Mouse (Mus musculus) hindbrain, embryonic 11.5 days (tissue): ENCODE results near the gene Lyzl4. TPM values are rescaled to one million over a fixed set of nuclear protein-coding genes. Genes with fewer than 3 reads are reported as not detected.
"Not testable (repeated sequence)": the region's sequence is repeated elsewhere in the genome, so short reads cannot be mapped to it uniquely, and the experiment has no call there.

Experiments
- ATAC-seq: fragments of 200-750 bp; cut with Nextera tagmentation; 2 replicates; pipeline ENCODE4 v1.8.0; 2017; ENCODE audit warnings: mild to moderate bottlenecking, moderate TSS enrichment, moderate library complexity; ENCODE audit not compliant: low FRiP score
- DNase-seq: peaks from one replicate; pipeline ENCODE4 v3.0.0-alpha.2; 2015; ENCODE audit warnings: low spot score
- H3K27ac ChIP-seq: fragments of 300-500 bp; sonication (generic); 2 replicates; pipeline ENCODE4 v1.5.1; 2014; ENCODE audit warnings: mild to moderate bottlenecking, low read depth, low read length
- H3K27me3 ChIP-seq: fragments of 300-500 bp; sonication (generic); 2 replicates; pipeline ENCODE4 v1.6.1; 2014; ENCODE audit warnings: mild to moderate bottlenecking, low read length, moderate library complexity, mixed read lengths; ENCODE audit not compliant: control insufficient read depth, insufficient read depth
- H3K36me3 ChIP-seq: fragments of 300-500 bp; sonication (generic); 2 replicates; pipeline ENCODE4 v1.6.1; 2014; ENCODE audit warnings: mild to moderate bottlenecking, low read length, moderate library complexity, mixed read lengths; ENCODE audit not compliant: control insufficient read depth, insufficient read depth
- H3K4me1 ChIP-seq: fragments of 300-500 bp; sonication (generic); replicated peaks from 2 replicates; pipeline ENCODE4 v1.6.1; 2014; ENCODE audit warnings: low read length, mixed read lengths; ENCODE audit not compliant: control insufficient read depth, insufficient read depth
- H3K4me2 ChIP-seq: fragments of 300-500 bp; sonication (generic); replicated peaks from 2 replicates; pipeline ENCODE4 v1.6.1; 2014; ENCODE audit warnings: mild to moderate bottlenecking, low read depth, low read length
- H3K4me3 ChIP-seq: fragments of 300-500 bp; sonication (generic); 2 replicates; pipeline ENCODE4 v1.5.1; 2014; ENCODE audit warnings: low read depth, low read length
- H3K9ac ChIP-seq: fragments of 300-500 bp; sonication (generic); 2 replicates; pipeline ENCODE4 v1.6.1; 2014; ENCODE audit warnings: low read depth, low read length
- H3K9me3 ChIP-seq: fragments of 300-500 bp; sonication (generic); 2 replicates; pipeline ENCODE4 v1.6.1; 2016; ENCODE audit warnings: low read length; ENCODE audit not compliant: control insufficient read depth
- WGBS: fragments of 180-500 bp; shearing (Covaris S2); extraction: QIAGEN DNeasy Blood & Tissue Kit; methylation state at CpG from one replicate; pipeline ENCODE4 v1.1.7; 2014; 5-methylcytosine and 5-hydroxymethylcytosine counted together
- polyA plus RNA-seq: library from polyadenylated mRNA; unstranded; fragments of >200 nt; fragmentation: Nextera tagmentation; extraction: Ambion mirVana; gene quantifications from 2 replicates; pipeline ENCODE4 v1.2.1, GENCODE M21; 2014

The Lyzl4 gene
- polyA plus RNA-seq, 1 experiment from 2014 or later = not detected

DNA sequence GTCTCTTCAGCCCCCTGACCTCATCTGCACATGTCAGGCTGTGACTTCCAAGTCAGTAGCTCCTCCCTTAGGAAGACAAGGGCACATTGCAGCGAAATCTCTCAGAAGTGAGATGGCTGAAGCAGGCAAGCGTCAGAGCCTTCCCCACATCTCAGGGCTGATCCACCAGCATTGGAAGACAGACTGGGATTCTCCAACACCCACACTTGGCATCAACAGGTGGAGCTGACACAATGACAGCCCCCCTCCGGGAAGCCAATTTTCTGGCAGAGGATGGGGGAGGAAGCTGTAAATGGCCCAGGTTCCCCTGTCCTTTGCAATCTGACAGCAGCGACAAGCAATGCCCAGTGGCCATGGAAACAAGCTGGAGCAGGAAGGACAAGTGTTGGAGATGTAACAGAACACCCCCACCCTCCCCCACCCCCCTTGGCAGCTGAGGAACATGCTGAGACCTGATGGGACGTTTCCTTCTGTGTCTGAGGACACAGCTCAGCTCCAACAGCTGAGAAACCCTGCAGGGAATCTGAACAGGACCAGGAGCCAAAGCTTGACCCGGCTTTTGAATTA is 41.0 kb downstream of the Lyzl4 start:
- no peak for ATAC-seq
- no peak overlapping the region for H3K27ac ChIP-seq
- no peak overlapping the region for H3K9ac ChIP-seq
- H3K4me1 ChIP-seq = no peaks in the 10 kb centered on the region
- H3K4me2 ChIP-seq = no peak overlapping the region
- no peak for DNase-seq
- H3K4me3 ChIP-seq = no peak overlapping the region
- H3K9me3 ChIP-seq = no peaks in the 10 kb centered on the region
- no peaks in the 10 kb centered on the region for H3K36me3 ChIP-seq
- 30% methylated on average over 6 of the region's 6 CpGs for WGBS
- H3K27me3 ChIP-seq = no peaks in the 10 kb centered on the region

DNA sequence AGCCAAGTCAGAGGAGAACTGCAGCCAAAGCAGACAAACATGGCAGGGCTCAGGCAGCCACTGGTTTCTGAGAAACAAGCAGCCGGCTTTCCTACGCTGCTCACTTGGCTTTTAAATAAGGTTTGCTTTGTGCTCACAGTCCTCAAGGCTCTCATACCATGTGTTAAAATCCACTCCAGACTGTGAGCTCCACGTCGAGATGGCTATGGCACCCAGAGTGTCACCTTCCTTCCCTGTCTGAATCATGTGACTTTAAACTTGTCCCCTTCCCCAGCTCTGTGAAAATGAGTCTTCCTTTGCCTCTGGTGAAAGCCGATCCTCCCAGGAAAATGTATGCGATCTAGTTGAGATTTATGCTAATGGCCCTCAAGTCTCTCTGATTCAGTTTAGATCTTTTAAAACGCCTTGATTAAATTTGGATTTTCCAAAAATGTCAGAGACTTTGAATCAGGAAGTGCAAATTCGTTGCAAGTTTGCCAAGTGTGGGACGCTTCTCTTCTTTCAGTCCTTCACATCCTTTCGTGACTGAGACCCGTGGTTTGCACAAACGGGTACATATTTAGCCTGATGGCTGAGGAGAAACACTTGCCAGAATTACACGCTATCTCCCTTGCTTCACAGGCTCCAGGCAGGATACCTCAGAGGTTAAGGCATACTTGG is 41.6 kb downstream of the Lyzl4 start:
- Histone ChIP-seq H3K9me3 (no peaks in the 10 kb centered on the region), H3K27ac (no peak overlapping the region), H3K4me2 (no peak overlapping the region), H3K27me3 (no peaks in the 10 kb centered on the region), H3K36me3 (no peaks in the 10 kb centered on the region), H3K9ac (no peak overlapping the region), H3K4me1 (no peaks in the 10 kb centered on the region), H3K4me3 (no peak overlapping the region)
- DNase-seq (no peak), ATAC-seq (no peak)
- WGBS = 66% methylated on average over 13 of the region's 13 CpGs

DNA sequence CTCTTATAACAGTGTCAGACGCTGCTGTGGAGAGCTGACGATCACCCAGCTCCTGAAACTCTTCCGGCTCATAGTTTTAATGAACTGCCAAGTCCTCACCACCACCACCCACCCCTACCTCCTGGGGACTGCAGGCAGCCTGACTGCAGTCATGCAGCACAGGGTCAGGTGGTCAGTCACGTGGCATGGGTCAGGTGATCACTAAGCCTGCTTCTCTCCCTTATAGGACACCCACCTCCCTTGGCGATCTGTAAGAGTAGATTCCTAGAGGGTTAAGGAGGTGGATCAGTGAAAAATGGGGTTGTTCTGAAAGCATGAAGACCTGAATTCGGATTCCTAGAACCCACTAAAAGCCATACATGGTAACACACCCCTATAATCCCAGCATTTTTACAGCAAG is 42.3 kb downstream of the Lyzl4 start:
- Histone ChIP-seq H3K4me1 (no peaks in the 10 kb centered on the region), H3K27ac (no peak overlapping the region), H3K9me3 (no peaks in the 10 kb centered on the region), H3K4me2 (no peak overlapping the region), H3K4me3 (no peak overlapping the region), H3K27me3 (no peaks in the 10 kb centered on the region), H3K9ac (no peak overlapping the region), H3K36me3 (no peaks in the 10 kb centered on the region)
- WGBS = 82% methylated on average over 6 of the region's 6 CpGs
- DNase-seq (no peak), ATAC-seq (no peak)

DNA sequence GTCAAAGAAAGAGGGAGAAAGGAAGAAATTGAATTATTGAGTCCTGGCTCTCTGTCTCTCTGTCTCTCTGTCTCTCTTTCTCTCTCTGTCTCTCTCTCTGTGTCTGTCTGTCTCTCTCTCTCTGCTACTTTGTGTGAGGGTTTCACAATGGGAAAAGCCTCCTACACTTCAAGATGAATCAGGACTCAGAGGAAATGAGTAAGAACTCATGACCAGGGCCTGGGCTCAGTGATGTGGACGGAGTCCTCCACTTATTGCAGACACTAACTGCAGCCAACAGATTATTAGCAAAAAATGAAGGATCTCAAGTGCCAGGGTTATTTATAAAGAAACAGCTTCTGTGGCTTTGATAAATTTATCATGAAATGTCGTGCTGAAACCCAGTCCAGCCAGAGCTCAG is 43.8 kb downstream of the Lyzl4 start:
- H3K9me3 ChIP-seq = no peaks in the 10 kb centered on the region
- no peaks in the 10 kb centered on the region for H3K36me3 ChIP-seq
- H3K4me3 ChIP-seq = no peak overlapping the region
- no peaks in the 10 kb centered on the region for H3K4me1 ChIP-seq
- no peaks in the 10 kb centered on the region for H3K27me3 ChIP-seq
- H3K4me2 ChIP-seq = no peak overlapping the region
- no peak for DNase-seq
- 86% methylated on average over 2 of the region's 2 CpGs for WGBS
- ATAC-seq = no peak
- H3K27ac ChIP-seq = no peak overlapping the region
- H3K9ac ChIP-seq = no peak overlapping the region

DNA sequence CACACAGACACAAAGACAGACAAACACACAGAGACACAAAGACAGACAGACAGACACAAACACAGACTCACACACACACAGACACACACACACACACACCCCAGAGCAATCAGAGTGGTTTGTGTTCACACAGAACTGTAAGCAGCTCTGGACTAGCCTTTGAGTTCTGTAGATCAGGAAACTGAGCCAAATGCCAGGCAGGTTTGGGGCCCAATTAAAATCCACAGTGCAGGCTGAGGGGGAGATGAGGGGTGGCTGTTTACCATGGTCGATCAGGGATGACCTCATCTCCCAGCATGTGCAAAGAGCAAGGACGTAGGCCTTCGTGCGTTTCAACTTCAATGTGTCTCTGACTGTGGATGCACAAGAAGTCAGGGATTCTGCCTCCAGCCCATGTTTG is 47.1 kb downstream of the Lyzl4 start:
- no peak overlapping the region for H3K27ac ChIP-seq
- no peaks in the 10 kb centered on the region for H3K36me3 ChIP-seq
- no peak for ATAC-seq
- no peaks in the 10 kb centered on the region for H3K9me3 ChIP-seq
- no peak for DNase-seq
- 76% methylated on average over 4 of the region's 4 CpGs for WGBS
- no peak overlapping the region for H3K4me2 ChIP-seq
- H3K4me3 ChIP-seq = no peak overlapping the region
- H3K9ac ChIP-seq = no peak overlapping the region
- H3K27me3 ChIP-seq = no peaks in the 10 kb centered on the region
- no peaks in the 10 kb centered on the region for H3K4me1 ChIP-seq

DNA sequence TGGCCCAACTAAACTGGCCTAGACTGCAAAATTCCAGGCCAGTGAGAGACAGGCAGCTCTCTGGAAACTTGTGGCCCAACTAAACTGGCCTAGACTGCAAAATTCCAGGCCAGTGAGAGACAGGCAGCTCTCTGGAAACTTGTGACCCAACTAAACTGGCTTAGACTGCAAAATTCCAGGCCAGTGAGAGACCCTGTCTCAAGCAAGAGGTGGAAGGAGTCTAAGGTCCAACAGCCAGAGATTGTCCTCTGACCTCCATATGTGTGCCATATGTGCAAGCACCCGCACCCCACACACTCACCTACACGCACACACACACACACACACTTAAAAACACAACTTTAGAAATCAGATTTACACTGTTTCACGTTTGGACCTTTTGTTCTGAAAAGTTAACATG is 48.1 kb downstream of the Lyzl4 start:
- not testable (repeated sequence) for H3K9me3 ChIP-seq, H3K27ac ChIP-seq, H3K9ac ChIP-seq, DNase-seq, ATAC-seq, H3K4me1 ChIP-seq, H3K36me3 ChIP-seq, H3K4me3 ChIP-seq, H3K27me3 ChIP-seq, H3K4me2 ChIP-seq
- WGBS = 70% methylated on average over 3 of the region's 3 CpGs

DNA sequence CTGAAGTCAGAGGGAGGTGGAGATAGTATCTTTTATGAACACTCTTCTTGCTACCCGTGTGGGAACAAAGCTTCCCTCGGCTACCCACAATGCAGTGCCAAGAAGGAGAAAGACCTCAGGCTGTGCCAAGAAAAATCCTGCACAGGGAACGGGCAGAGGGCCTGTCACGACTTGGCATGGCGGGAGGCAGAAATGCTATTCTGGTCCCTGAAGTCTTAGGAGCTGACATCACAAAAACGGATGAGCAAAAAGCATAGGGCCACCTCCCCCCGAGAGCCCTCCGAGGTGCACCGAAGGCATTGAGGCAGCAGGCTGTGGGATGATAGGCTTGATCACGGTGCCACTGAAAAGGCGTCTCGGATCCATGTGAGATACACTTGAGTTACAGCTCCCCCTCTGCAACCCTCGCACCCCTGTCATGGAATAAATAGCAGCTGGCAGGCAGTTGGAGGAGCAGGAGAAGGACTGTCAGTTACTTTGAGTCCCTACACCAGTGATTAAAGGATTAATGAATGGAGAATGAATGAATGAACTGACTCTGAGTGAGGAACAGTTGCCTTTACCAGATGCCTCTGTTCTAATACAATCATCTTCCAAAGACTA is 48.8 kb downstream of the Lyzl4 start:
- Histone ChIP-seq H3K4me2 (no peak overlapping the region), H3K4me3 (no peak overlapping the region), H3K36me3 (no peaks in the 10 kb centered on the region), H3K9ac (no peak overlapping the region), H3K4me1 (no peaks in the 10 kb centered on the region), H3K27me3 (no peaks in the 10 kb centered on the region), H3K9me3 (no peaks in the 10 kb centered on the region), H3K27ac (no peak overlapping the region)
- ATAC-seq (no peak), DNase-seq (no peak)
- 82% methylated on average over 13 of the region's 13 CpGs for WGBS

DNA sequence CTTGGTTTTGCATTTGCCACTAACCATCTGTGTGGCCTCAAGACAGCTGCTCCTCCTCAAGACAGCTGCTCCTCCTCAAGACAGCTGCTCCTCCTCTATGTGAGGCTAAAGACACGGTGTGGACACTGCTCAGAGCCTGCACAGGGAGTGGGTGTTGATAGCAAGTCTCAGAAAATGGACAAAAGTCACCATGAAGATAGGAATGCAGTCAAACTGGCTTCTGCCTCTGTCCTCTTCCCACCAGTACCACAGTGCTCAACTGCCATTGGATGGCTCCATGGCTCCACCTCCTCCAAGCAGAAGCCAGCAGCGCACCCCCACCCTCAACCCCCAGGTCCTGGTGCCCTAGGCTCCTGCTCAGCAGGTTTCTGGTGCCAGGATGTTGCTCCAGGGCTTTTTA is 52.4 kb downstream of the Lyzl4 start:
- Histone ChIP-seq H3K4me2 (no peak overlapping the region), H3K27ac (no peak overlapping the region), H3K27me3 (no peaks in the 10 kb centered on the region), H3K4me3 (no peak overlapping the region), H3K9me3 (no peaks in the 10 kb centered on the region), H3K4me1 (no peaks in the 10 kb centered on the region), H3K9ac (no peak overlapping the region), H3K36me3 (no peaks in the 10 kb centered on the region)
- DNase-seq (no peak), ATAC-seq (no peak)
- 51% methylated on average over 2 of the region's 2 CpGs for WGBS

DNA sequence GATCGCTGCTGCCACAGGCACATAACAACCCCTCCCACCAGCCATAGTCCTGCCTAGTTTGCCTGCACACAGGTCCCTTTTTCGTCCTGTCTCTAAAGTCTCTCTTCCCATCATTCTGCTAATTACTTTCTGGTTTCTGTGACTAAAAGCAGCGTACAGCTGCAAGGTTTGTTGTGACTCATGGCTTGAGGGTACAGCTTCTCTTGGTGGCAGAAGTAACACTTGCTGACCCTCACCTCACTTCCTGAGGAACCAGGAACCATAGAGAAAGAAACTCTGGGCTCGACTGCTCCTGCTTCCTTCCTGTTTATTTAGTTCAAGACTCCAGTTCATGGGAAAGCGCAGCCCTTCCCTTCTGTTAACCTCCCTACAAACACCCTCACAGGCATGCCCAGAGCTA is 67.5 kb downstream of the Lyzl4 start:
- Histone ChIP-seq H3K36me3 (no peaks in the 10 kb centered on the region), H3K9me3 (no peaks in the 10 kb centered on the region), H3K27ac (no peak overlapping the region), H3K4me3 (no peak overlapping the region), H3K4me2 (no peak overlapping the region), H3K27me3 (no peaks in the 10 kb centered on the region), H3K4me1 (no peaks in the 10 kb centered on the region), H3K9ac (no peak overlapping the region)
- 80% methylated on average over 5 of the region's 5 CpGs for WGBS
- DNase-seq (no peak), ATAC-seq (no peak)
